Mouse (Mus musculus) lung, postnatal 0 days (tissue): ENCODE data around the gene Gm21118. TPM values are rescaled to one million over a fixed set of nuclear protein-coding genes. Genes with fewer than 3 reads are reported as not detected.
"Not testable (repeated sequence)": the region's sequence is repeated elsewhere in the genome, so short reads cannot be mapped to it uniquely, and the experiment has no call there.

ENCODE experiments used
- ATAC-seq: fragments of 200-750 bp; cut with Nextera tagmentation; 2 replicates; pipeline ENCODE4 v1.8.0; 2017; ENCODE audit warnings: moderate library complexity
- DNase-seq: peaks from one replicate; pipeline ENCODE4 v3.0.0-alpha.2; 2016; ENCODE audit warnings: low spot score
- H3K27ac ChIP-seq: fragments of 300-500 bp; sonication (generic); 2 replicates; pipeline ENCODE4 v1.5.1; 2014; ENCODE audit warnings: antibody characterized with exemption, mild to moderate bottlenecking, low read length, mixed read lengths
- H3K27me3 ChIP-seq: fragments of 300-500 bp; sonication (generic); replicated peaks from 2 replicates; pipeline ENCODE4 v1.6.1; 2014; ENCODE audit warnings: low read length, mixed read lengths; ENCODE audit not compliant: insufficient read depth
- H3K36me3 ChIP-seq: fragments of 300-500 bp; sonication (generic); 2 replicates; pipeline ENCODE4 v1.6.1; 2014; ENCODE audit warnings: low read length, mixed read lengths; ENCODE audit not compliant: insufficient read depth
- H3K4me1 ChIP-seq: fragments of 300-500 bp; sonication (generic); 2 replicates; pipeline ENCODE4 v1.6.1; 2014; ENCODE audit warnings: antibody characterized with exemption, low read depth, low read length, mixed read lengths; ENCODE audit not compliant: insufficient read depth
- H3K4me2 ChIP-seq: fragments of 300-500 bp; sonication (generic); replicated peaks from 2 replicates; pipeline ENCODE4 v1.6.1; 2014; ENCODE audit warnings: low read depth, mild to moderate bottlenecking, low read length, moderate library complexity, mixed read lengths
- H3K4me3 ChIP-seq: fragments of 300-500 bp; sonication (generic); 2 replicates; pipeline ENCODE4 v1.5.1; 2014; ENCODE audit warnings: low read depth, low read length
- H3K9ac ChIP-seq: fragments of 300-500 bp; sonication (generic); replicated peaks from 2 replicates; pipeline ENCODE4 v1.6.1; 2014; ENCODE audit warnings: low read depth, mild to moderate bottlenecking
- H3K9me3 ChIP-seq: fragments of 300-500 bp; sonication (generic); 2 replicates; pipeline ENCODE4 v1.6.1; 2016; ENCODE audit warnings: low read length, mixed read lengths
- WGBS: fragments of 180-500 bp; shearing (Covaris S2); extraction: QIAGEN DNeasy Blood & Tissue Kit; methylation state at CpG from one replicate; pipeline ENCODE4 v1.1.7; 2014; 5-methylcytosine and 5-hydroxymethylcytosine counted together
- polyA plus RNA-seq: library from polyadenylated mRNA; unstranded; fragments of >200 nt; fragmentation: Nextera tagmentation; extraction: Ambion mirVana; gene quantifications from 2 replicates; pipeline ENCODE4 v1.2.1, GENCODE M21; 2015

Gene Gm21118
- polyA plus RNA-seq: not detected in 2 replicates

- H3K9me3 ChIP-seq, H3K4me2 ChIP-seq, H3K36me3 ChIP-seq, H3K27me3 ChIP-seq, DNase-seq, H3K4me3 ChIP-seq, H3K9ac ChIP-seq, H3K4me1 ChIP-seq, ATAC-seq, H3K27ac ChIP-seq: not testable (repeated sequence)
- WGBS: no CpG with 5 or more reads among the region's 4 CpGs
Observed at GRCm38 (mm10) chrY:70273542-70273941, at the start of gene Gm21118. TSS of gene Gm21118 (minus strand) at chrY:70273642.

GRCm38 (mm10) chrY:70303187-70303586, 29.7 kb upstream of the Gm21118 start, which contains the start of the genes Gm29423 and Gm29644:
TSS of gene Gm29423 (minus strand) at chrY:70303287.
TSS of gene Gm29644 (minus strand) at chrY:70303343.
- no CpG with 5 or more reads among the region's 2 CpGs for WGBS
- not testable (repeated sequence) for DNase-seq, H3K36me3 ChIP-seq, H3K9ac ChIP-seq, H3K4me3 ChIP-seq, H3K27ac ChIP-seq, H3K27me3 ChIP-seq, H3K4me2 ChIP-seq, H3K9me3 ChIP-seq, H3K4me1 ChIP-seq, ATAC-seq

Other genes with a start within 250 kb of the Gm21118 start
- not detected in 2 replicates for gene Gm29423, start 29.6 kb upstream of the Gm21118 start, polyA plus RNA-seq
- not detected in 2 replicates for gene Gm29644, start 29.7 kb upstream of the Gm21118 start, polyA plus RNA-seq
- gene Gm20888, start 168.2 kb upstream of the Gm21118 start, polyA plus RNA-seq: not detected in 2 replicates